Mouse (Mus musculus): ENCODE results near the gene Gpr63.

DNA sequence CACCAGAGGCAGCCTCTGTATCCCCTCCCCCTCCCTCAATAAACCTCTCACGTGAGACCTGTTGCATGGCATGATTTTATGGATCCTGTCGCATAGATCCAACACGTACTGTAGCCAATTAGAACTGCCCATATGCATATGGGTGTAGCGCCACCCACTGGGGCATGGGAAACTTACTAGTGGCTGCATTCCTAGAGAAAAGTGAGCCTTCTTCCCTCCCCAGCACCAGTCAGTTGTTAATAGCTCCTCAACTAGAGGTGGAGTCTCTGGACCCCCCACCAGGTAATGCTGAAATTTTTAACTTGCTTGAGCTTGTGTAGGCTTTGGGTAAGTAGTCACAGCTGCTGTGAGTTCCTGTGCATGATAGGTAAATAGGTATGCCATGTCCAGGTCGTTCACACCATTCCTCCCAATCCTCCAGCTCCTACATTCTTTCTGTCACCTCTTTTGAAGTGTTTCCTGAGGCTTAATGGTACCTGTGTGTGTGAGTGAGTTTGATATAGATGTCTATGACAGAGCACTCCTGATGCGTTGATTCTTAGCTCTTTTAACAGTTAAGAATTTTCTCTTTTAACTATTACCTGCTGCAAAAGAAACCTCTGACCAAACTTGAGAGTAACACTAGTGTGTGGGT, 69.1 kb downstream of the Gpr63 start:
- TF ChIP-seq GATA1 (IDR thresholded peaks at IDR 0.05; ENCODE audit: low read length) (no peak), TAL1 (IDR thresholded peaks at IDR 0.05; ENCODE audit: low read length) (no peak)

All from erythroblast, embryonic 14.5 days (primary cell).